Mouse (Mus musculus): Measurements from ENCODE around the gene Ptch1. TPM values are rescaled to one million over a fixed set of nuclear protein-coding genes. Genes with fewer than 3 reads are reported as not detected.

Gene Ptch1
- polyA plus RNA-seq, 1 experiment from 2014 or later = 1.8 TPM

GRCm38 (mm10) chr13:63568306-63568705, 5.1 kb downstream of the Ptch1 start:
- H3K27ac ChIP-seq = no peak overlapping the region
- H3K4me3 ChIP-seq (ENCODE audit: inconsistent target) = peak overlapping the region; percentile 41
- no peaks in the 10 kb centered on the region for H3K79me2 ChIP-seq (ENCODE audit: inconsistent target)
- no peaks in the 10 kb centered on the region for H3K36me3 ChIP-seq (ENCODE audit: inconsistent target)
- WGBS (ENCODE audit: missing documents) = 3% methylated on average over 14 of the region's 14 CpGs

- H3K4me3 ChIP-seq (ENCODE audit: inconsistent target) = peak overlapping the region; percentile 46
- no peak overlapping the region for H3K27ac ChIP-seq
- H3K79me2 ChIP-seq (ENCODE audit: inconsistent target) = no peaks in the 10 kb centered on the region
- WGBS (ENCODE audit: missing documents) = under 1% methylated on average over 49 of the region's 62 CpGs
- H3K36me3 ChIP-seq (ENCODE audit: inconsistent target) = no peaks in the 10 kb centered on the region
These were observed 5.6 kb downstream of the Ptch1 start for GRCm38 (mm10) chr13:63567677-63568293.

GRCm38 (mm10) chr13:63566018-63567015, 7.1 kb downstream of the Ptch1 start:
- Histone ChIP-seq H3K27ac (no peak overlapping the region), H3K36me3 (ENCODE audit: inconsistent target) (no peaks in the 10 kb centered on the region), H3K79me2 (ENCODE audit: inconsistent target) (no peaks in the 10 kb centered on the region), H3K4me3 (ENCODE audit: inconsistent target) (peak overlapping the region; percentile 46)
- WGBS (ENCODE audit: missing documents) = 3% methylated on average over 45 of the region's 46 CpGs

DNA sequence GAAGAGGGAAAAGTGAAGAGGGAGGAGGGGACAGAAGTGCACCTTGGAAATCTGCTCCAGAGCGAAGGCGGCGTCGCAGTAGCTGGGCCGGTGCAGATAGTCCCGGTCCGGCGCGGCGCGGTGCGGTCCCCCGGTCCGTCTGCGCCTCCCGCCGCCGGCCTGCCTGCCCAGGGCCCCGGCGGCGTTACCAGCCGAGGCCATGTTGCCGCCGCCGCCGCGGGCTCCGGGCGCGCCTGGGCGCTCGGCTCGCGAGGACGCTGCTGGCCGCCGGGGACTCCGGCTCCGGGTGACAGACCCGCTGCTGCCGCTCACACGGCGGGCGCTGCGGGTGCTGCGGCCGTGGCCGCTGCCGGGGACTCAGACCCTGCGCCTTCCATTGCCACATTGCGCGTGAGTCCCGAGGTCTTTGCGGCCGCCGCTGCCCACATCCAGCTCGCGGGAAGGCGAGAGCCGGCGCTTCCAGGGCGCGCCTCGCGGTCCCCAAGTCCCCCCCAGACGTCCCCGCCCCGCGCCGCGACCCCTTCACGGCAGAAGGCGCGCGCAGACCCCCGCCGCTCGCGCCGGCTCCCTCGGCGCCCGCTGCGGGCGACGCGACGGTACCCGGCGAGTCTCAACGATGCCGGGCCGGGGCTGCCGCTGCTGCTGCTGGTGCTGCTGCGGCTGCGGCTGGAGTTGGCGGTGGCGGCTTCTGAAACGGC, 7.9 kb downstream of the Ptch1 start:
- Histone ChIP-seq H3K4me3 (ENCODE audit: inconsistent target) (peak overlapping the region; percentile 50), H3K36me3 (ENCODE audit: inconsistent target) (no peaks in the 10 kb centered on the region), H3K27ac (no peak overlapping the region), H3K79me2 (ENCODE audit: inconsistent target) (no peaks in the 10 kb centered on the region)
- 1% methylated on average over 99 of the region's 99 CpGs for whole genome bisulfite sequencing (ENCODE audit: missing documents)

GRCm38 (mm10) chr13:63564626-63565319, 8.6 kb downstream of the Ptch1 start:
- Histone ChIP-seq H3K27ac (no peak overlapping the region), H3K79me2 (ENCODE audit: inconsistent target) (no peaks in the 10 kb centered on the region), H3K4me3 (ENCODE audit: inconsistent target) (peak overlapping the region; percentile 50), H3K36me3 (ENCODE audit: inconsistent target) (no peaks in the 10 kb centered on the region)
- WGBS (ENCODE audit: missing documents) = 1% methylated on average over 36 of the region's 36 CpGs

DNA sequence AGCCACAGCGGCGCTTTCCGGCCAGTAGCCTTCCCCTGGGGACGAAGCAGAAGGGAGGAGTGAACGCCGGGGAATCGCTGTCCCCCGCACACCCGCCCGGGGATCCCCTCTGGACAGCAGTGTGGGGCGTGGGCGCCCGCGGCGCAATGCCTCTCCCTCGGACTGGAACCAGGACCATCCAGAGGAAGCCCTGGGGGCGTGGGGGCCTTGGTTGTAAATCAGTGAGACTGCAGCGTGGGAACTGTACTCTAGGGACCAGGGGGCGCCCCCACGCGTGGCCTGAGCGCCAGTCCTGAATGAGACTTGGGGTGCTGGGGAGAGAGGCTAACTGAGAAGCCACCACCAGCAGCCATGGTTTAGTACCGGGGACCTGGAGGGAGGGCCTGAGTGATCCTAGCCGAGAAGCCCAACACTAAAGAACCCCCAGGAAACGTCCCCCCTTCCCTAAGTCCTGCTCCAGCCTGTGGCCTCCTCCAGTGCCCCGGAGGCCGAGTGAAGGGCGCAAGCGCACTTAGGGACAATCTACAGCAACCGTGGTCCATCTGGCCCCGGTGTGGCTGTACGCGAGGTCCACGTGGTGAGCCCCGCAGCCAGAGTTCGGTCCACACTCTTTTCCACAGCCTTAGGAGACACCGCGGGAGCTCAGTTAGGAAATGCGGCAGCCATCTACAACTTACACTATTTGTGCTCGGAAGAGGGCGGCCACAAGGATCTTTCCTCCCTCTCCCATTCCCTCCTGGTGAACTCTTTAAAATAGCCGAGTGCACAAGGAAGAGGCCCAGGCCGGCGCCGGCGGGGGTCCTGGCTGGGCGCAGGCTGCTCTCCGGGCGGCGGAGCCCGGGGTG, 9.4 kb downstream of the Ptch1 start:
- no peaks in the 10 kb centered on the region for H3K79me2 ChIP-seq (ENCODE audit: inconsistent target)
- H3K4me3 ChIP-seq (ENCODE audit: inconsistent target) = peak overlapping the region; percentile 50
- H3K27ac ChIP-seq = no peak overlapping the region
- WGBS (ENCODE audit: missing documents) = under 1% methylated on average over 51 of the region's 51 CpGs
- H3K36me3 ChIP-seq (ENCODE audit: inconsistent target) = no peaks in the 10 kb centered on the region

DNA sequence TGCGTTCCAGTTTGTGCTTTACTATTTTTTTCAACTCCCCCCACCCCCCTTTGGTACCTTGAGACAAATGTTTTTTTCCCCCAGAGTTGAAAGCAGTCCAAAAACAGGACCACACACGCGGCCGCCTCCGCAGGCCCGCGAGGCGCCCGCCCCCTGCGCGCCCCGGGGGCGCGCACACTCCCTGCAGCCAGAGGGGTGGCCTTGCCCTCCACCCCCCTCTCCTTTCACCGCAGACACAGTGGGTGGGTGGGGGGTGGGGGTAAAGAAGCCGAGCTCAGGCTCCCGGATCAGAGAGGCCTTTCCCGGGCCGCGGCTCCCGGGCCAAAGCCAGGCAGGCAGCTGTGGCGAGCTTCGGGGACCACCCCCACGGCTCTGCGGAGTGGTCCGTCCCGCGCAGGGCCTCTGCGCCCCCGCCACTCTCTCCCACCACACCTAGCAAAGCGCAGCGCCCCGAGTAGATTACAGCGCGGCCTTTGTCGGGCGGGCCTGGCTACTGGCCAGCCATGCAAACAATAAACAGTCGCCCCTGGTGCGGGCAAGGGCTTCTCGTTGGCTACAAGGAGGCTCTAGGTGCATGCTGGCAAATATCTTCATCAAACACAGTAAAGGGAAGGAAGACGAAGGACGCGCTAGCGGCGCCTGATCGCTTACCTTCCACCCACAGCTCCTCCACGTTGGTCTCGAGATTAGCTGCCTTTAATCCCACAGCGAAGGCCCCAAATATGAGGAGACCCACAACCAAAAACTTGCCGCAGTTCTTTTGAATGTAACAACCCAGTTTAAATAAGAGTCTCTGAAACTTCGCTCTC, 10.2 kb downstream of the Ptch1 start:
- Histone ChIP-seq H3K36me3 (ENCODE audit: inconsistent target) (no peaks in the 10 kb centered on the region), H3K4me3 (ENCODE audit: inconsistent target) (peak overlapping the region; percentile 50), H3K79me2 (ENCODE audit: inconsistent target) (no peaks in the 10 kb centered on the region), H3K27ac (no peak overlapping the region)
- WGBS (ENCODE audit: missing documents) = 4% methylated on average over 47 of the region's 51 CpGs

DNA sequence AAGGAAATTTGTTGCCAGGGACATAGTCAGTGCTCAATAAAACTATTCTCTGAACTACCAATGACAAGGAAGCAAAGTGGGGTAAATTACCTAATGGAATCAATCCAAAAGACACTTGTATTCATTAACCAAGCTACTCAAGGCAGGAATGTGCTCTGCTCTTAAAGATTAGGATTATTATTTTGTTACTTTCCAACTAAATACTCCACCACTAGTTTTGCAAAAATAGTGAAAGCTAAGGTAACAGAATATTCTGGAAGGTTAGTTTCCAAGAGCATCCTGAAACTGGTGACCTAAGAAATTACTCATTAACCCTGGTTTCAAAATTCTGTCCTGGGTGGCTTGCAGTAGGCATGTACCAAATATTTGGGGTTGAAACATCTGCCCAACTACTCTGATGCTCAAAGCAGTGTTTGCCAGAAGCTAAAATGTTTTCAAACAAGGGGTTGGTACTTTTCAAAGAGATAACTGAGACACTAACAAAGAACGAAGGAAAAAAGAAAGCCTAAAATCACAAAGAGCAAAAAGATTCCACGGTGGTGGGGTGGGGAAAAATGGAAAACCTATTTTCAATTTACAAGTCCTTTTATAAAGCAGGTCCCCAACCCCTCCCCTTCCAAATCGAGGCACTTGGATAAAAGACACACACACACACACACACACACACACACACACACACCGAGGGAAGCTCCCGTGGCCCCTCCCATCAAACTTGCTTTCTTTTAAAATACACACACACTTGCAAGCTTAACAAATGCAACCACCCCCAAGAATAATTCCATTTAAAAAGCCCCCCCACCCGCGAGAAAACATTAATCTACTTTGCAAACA, 11.0 kb downstream of the Ptch1 start:
- WGBS (ENCODE audit: missing documents) = 8% methylated on average over 6 of the region's 7 CpGs
- no peak overlapping the region for H3K27ac ChIP-seq
- H3K4me3 ChIP-seq (ENCODE audit: inconsistent target) = no peak overlapping the region
- no peaks in the 10 kb centered on the region for H3K79me2 ChIP-seq (ENCODE audit: inconsistent target)
- H3K36me3 ChIP-seq (ENCODE audit: inconsistent target) = no peaks in the 10 kb centered on the region

- WGBS (ENCODE audit: missing documents) = 89% methylated on average over 8 of the region's 8 CpGs
- Histone ChIP-seq H3K36me3 (ENCODE audit: inconsistent target) (no peaks in the 10 kb centered on the region), H3K79me2 (ENCODE audit: inconsistent target) (no peaks in the 10 kb centered on the region), H3K4me3 (ENCODE audit: inconsistent target) (no peak overlapping the region), H3K27ac (no peak overlapping the region)
These were observed 15.0 kb downstream of the Ptch1 start for GRCm38 (mm10) chr13:63558297-63558890.

DNA sequence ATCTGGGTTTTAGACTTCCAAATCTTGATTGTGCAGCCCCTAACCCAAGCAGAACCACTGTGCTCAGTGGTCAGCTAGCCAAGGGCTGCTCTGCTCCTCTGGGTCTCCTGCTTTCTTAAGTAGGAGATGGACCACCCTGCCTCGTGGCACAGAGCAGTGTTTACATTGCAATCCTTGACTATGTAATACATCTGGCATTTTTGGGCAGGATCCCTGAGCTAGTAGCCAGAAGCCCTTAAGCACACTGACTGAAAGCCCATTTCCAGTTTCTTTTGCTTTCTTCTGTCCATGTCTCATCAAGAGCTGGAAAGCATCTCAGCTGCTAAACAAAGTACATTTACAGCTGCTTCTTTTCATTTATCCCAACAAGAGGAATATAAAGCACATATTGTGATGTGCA, 17.0 kb downstream of the Ptch1 start:
- no peaks in the 10 kb centered on the region for H3K79me2 ChIP-seq (ENCODE audit: inconsistent target)

GRCm38 (mm10) chr13:63555885-63556284, 17.5 kb downstream of the Ptch1 start:
- H3K79me2 ChIP-seq (ENCODE audit: inconsistent target) = no peaks in the 10 kb centered on the region
- H3K4me3 ChIP-seq (ENCODE audit: inconsistent target) = no peak overlapping the region
- no peaks in the 10 kb centered on the region for H3K36me3 ChIP-seq (ENCODE audit: inconsistent target)
- no peak overlapping the region for H3K27ac ChIP-seq
- 82% methylated on average over 5 of the region's 5 CpGs for WGBS (ENCODE audit: missing documents)

More for the DNA sequence above, 17.0 kb downstream of the Ptch1 start:
- WGBS (ENCODE audit: missing documents) = 75% methylated on average over 1 of the region's 1 CpGs
- H3K36me3 ChIP-seq (ENCODE audit: inconsistent target) = no peaks in the 10 kb centered on the region
- no peak overlapping the region for H3K27ac ChIP-seq
- H3K4me3 ChIP-seq (ENCODE audit: inconsistent target) = no peak overlapping the region

GRCm38 (mm10) chr13:63554569-63554968, 18.8 kb downstream of the Ptch1 start:
- 92% methylated on average over 11 of the region's 11 CpGs for WGBS (ENCODE audit: missing documents)
- no peak overlapping the region for H3K27ac ChIP-seq
- no peak overlapping the region for H3K4me3 ChIP-seq (ENCODE audit: inconsistent target)
- no peaks in the 10 kb centered on the region for H3K36me3 ChIP-seq (ENCODE audit: inconsistent target)
- H3K79me2 ChIP-seq (ENCODE audit: inconsistent target) = no peaks in the 10 kb centered on the region
